Mouse (Mus musculus): Measurements from ENCODE around the gene Fam149b.
"Not testable (repeated sequence)": the region's sequence is repeated elsewhere in the genome, so short reads cannot be mapped to it uniquely, and the experiment has no call there.

Fam149b gene

GRCm38 (mm10) chr14:20347991-20348541 lies at the start of gene Fam149b, which contains the start of gene Ecd:
Gene Fam149b (plus strand): TSS chr14:20348162.
Gene Ecd (minus strand): TSS chr14:20348121.
- DNase-seq: peak; percentile 92 to 94

GRCm38 (mm10) chr14:20305085-20305484 lies 42.9 kb upstream of the Fam149b start:
- DNase-seq: not testable (repeated sequence)

GRCm38 (mm10) chr14:20315137-20315536 lies 32.8 kb upstream of the Fam149b start:
- no peak for DNase-seq

GRCm38 (mm10) chr14:20319420-20319819 lies 28.5 kb upstream of the Fam149b start:
- peak; percentile 50 to 57 for DNase-seq

GRCm38 (mm10) chr14:20324196-20324595 lies 23.8 kb upstream of the Fam149b start:
- no peak for DNase-seq

GRCm38 (mm10) chr14:20328474-20328873 lies 19.5 kb upstream of the Fam149b start:
- peak; percentile 29 to 59 for DNase-seq

- DNase-seq: no peak
These were observed 16.6 kb upstream of the Fam149b start for GRCm38 (mm10) chr14:20331316-20331715.

GRCm38 (mm10) chr14:20339415-20339814 lies 8.5 kb upstream of the Fam149b start:
- no peak for DNase-seq

- DNase-seq: peak in 1 of 2 experiments; percentile 32
These were observed 7.8 kb upstream of the Fam149b start for GRCm38 (mm10) chr14:20340149-20340548.

- no peak for DNase-seq
These were observed 7.1 kb upstream of the Fam149b start for GRCm38 (mm10) chr14:20340866-20341265.

- no peak for DNase-seq
These were observed 2.1 kb upstream of the Fam149b start for GRCm38 (mm10) chr14:20345885-20346284.

- DNase-seq: no peak
These were observed 446 bp upstream of the Fam149b start for GRCm38 (mm10) chr14:20347441-20347990.

- no peak for DNase-seq
These were observed 15.3 kb downstream of the Fam149b start for GRCm38 (mm10) chr14:20363230-20363629.

- no peak for DNase-seq
These were observed 20.3 kb downstream of the Fam149b start for GRCm38 (mm10) chr14:20368271-20368670.

GRCm38 (mm10) chr14:20370798-20371197 lies 22.8 kb downstream of the Fam149b start:
- DNase-seq: no peak

- no peak for DNase-seq
These were observed 23.9 kb downstream of the Fam149b start for GRCm38 (mm10) chr14:20371854-20372253.

GRCm38 (mm10) chr14:20377112-20377521 lies 29.2 kb downstream of the Fam149b start:
- no peak for DNase-seq

GRCm38 (mm10) chr14:20378313-20379061 lies 30.5 kb downstream of the Fam149b start:
- peak; percentile 61 to 63 for DNase-seq

- DNase-seq: peak; percentile 64 to 76
These were observed 31.2 kb downstream of the Fam149b start for GRCm38 (mm10) chr14:20379087-20379640.

- no peak for DNase-seq
These were observed 31.9 kb downstream of the Fam149b start for GRCm38 (mm10) chr14:20379753-20380430.

GRCm38 (mm10) chr14:20388441-20389129 lies 40.6 kb downstream of the Fam149b start, which contains the start of gene Dnajc9:
Gene Dnajc9 (minus strand): TSS chr14:20388910.
- DNase-seq: peak; percentile 94 to 95

GRCm38 (mm10) chr14:20389446-20390079 lies 41.6 kb downstream of the Fam149b start:
- no peak for DNase-seq
